Mouse (Mus musculus) cerebellum, adult 11-12 months (tissue): Measurements from ENCODE around the gene Nme7.

ENCODE experiments used
- DNase-seq: peaks from one replicate; pipeline ENCODE4 v3.0.0; 2022

Nme7 gene

DNA sequence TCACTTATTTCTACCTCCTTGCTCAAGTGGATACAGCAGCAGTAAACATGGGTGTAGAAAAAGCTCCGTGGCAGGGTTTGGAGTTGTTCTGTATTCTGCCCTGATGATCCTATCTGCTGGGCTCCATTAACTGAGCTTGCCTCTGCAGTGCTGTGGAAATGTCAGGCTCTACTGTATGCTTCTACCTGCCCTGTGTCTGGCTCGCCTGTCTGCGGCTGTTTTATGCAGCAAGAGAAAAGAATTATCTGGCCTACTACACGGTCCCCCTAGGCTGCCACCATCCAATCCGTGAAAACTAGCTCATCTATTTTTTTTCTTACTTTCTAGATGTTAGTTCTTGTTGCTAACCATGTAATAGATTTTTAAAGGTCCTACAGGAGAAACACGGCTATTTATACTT, 81.1 kb downstream of the Nme7 start:
- DNase-seq, result no peak

DNA sequence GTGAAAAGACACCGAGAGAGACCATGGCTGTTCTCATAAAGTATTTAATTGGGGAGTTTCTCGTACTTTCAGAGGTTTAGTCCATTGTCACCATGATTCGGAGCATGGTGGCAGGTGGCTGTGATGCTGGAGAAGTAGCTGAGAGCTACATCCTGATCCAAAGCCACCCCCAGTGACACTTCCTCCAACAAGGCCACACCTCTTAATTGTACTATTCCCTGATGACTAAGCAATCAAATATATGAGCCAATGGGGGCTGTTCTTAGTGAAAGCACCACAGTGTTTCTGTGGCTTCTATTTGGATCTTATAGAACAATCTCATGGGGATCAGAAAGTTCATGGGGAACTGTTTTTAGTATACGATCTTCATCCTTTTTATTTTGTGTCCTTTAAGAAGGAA, 85.8 kb downstream of the Nme7 start:
- DNase-seq, result no peak

- DNase-seq, result no peak
These were observed 88.3 kb downstream of the Nme7 start for GRCm38 (mm10) chr1:164392176-164392575.

GRCm38 (mm10) chr1:164395131-164395780, 91.3 kb downstream of the Nme7 start:
- DNase-seq, result no peak

GRCm38 (mm10) chr1:164397672-164398071, 93.8 kb downstream of the Nme7 start:
- DNase-seq, result no peak

DNA sequence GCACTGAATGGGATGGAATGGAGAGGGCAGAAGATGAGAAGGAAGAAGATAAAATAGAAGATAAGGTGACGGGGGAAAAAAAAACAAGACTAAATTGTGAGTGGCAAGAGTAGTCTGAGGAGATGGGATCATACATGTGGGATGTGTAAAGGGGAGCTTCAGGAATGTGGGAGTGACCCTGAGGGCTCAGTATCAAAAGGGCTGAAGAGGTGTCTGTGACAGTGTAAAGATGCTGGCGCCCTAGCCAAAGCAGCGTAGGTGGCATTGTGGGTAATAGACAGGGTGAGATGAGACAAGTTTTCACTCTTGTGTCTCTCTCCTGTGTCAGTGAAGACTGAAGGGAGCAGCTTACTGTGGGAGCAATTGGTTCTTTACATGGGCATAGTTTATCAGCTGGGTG, 95.7 kb downstream of the Nme7 start:
- no peak for DNase-seq

DNA sequence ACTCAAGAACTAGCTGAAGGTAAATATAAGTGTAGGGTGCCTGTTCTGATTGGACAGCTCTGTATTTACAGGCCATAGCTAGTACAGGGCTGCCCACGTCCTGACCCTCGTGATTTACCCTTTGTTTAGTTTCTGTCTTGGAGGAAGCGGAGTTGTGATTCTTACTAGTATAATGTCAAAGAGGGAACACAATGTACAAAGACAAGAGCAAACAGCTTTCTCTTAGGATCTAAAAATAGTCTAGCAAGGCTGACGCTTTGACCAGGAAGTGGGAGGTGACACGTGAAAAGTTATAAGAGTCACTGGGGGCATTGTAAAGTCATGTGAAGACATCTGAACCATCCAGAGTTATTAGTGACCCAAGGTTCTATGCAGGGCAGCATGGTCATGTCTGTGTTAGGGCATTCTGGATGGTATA, 101.5 kb downstream of the Nme7 start:
- DNase-seq, result no peak

- DNase-seq, result peak; percentile 8
These were observed 102.6 kb downstream of the Nme7 start for GRCm38 (mm10) chr1:164406506-164406905.

DNA sequence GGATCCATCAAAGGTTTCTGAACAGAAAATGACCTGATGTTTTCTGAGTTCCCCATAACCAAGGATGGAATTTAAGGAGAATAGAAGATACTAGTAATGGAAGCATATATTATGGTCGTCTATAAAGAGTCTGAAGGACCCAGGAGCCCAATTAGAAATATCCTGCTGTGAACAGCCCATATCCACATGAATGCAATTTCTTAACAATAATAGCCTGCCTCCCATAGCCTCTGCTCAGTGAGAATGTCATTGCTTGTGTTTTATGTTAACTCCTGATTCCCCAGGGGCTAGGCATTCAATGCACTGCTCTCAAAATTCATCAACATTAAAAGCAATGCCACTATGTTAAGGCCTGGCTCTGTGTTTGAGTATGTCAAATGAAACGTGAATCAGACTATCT, 104.7 kb downstream of the Nme7 start:
- no peak for DNase-seq

DNA sequence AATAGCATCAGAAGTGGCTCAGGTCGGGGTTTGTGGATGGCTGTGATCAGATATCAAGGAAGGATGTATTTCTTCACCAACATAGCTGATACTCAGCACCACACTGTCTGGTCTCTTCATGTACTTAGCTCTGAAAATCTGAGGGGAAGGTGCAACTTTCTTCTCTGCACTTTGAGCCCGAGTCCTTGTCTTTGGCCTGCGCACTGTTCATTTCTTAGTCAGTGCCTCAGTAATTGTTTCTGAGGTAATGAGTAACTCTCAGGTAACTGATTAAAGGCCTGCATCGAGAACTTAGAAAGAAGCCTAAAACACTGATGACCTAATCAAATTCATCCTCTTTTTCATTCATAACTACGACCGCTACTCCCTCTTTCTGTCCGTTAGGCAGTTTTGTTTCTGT, 107.4 kb downstream of the Nme7 start:
- DNase-seq, result no peak

DNA sequence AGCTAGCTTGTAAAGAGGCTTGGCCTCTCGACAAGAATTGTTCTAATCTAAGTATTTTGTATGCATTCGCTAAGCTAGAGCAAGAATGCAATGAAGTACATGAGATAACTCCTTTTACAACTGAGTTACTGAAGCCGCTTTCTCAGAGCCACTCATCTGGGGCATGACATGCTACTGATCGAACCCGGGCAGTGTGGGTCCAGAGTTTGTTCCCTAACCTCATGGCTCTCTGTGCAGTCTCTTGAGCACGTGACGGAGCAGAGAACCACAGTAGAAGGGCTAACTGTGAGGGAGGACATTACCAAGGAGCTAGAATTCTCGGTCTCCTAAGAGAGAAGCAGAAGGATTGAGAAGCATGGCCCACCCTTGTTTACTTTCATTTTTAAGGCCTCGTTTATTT, 109.0 kb downstream of the Nme7 start:
- DNase-seq, result no peak

- no peak for DNase-seq
These were observed 109.7 kb downstream of the Nme7 start for GRCm38 (mm10) chr1:164413608-164414007.

- no peak for DNase-seq
These were observed 111.4 kb downstream of the Nme7 start for GRCm38 (mm10) chr1:164415347-164415751.

GRCm38 (mm10) chr1:164416692-164417394, 112.9 kb downstream of the Nme7 start:
- no peak for DNase-seq

- DNase-seq, result no peak
These were observed 113.7 kb downstream of the Nme7 start for GRCm38 (mm10) chr1:164417604-164418003.

GRCm38 (mm10) chr1:164418320-164418719, 114.4 kb downstream of the Nme7 start:
- no peak for DNase-seq

DNA sequence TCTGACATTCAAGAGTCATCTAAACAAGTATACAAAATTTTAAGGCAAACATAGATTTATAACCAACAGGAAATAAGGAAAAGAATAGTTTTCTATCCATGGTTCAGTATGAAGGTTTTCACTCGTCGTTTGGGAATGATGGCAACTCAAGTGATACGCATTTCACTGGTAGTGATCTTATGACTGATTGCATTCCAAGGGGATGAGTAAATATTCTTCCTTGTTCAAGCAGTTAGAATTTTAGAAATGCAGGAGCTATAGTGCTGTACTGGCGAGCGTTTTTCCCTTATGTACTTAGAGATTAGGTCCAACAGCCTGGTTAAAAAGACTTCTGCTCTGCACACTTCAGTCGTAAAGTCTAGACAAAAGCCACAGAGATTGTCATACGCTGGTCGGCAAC, 115.5 kb downstream of the Nme7 start:
- no peak for DNase-seq

DNA sequence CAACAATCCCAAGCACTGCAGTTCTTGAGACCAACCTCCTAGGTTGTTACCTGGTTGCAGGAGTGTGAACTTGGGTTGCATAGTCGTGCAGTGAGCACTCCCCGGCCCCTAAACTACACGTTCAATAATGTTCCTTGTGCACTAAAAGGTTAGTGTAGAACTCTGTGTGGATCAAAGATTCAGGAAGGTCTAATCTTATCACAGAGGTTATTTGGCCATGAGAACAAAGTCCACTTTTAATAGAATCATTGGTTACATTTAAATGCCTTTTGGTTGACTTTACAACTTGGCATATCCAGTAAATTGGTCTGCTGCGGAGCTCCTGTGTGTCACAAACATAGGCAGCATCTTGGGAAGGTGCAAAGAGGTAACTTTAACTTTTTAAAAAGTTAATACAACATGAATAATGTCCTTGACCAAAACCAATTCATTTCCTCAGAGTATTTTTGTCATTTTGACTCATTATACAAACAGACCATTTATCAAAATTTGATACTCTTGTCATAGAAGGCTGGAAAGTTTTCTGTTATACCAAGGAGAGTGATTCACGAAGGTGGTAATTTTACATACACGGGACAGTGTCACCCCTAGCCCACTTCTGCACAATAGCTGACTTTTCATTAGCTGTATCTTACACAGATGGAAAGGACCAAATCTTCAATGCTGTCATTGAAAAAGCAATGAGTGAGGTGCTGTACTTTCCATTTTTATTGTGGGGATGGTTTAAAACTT, 116.9 kb downstream of the Nme7 start:
- DNase-seq, result no peak

- no peak for DNase-seq
These were observed 122.3 kb downstream of the Nme7 start for GRCm38 (mm10) chr1:164426227-164426626.

DNA sequence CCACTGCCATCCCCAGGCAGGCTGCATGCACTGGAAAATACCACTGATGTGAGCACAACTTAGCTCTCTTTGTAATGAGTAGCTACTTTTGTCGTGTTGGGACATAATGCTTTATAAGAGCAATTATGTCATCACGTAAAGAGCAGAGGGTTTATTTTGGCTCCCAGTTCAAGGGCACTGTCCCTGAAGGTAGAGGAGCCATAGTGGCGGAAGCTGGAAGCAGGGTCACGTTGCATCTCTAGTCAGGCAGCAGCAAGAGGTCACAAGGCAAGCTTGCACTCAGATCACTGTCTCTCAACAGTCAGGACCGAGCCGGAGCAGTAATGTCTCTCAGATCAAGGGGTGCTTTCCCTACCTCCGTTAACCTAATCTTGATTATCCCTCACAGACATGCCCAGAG, 123.9 kb downstream of the Nme7 start:
- DNase-seq, result no peak

GRCm38 (mm10) chr1:164428644-164429043, 124.7 kb downstream of the Nme7 start:
- no peak for DNase-seq

- no peak for DNase-seq
These were observed 128.7 kb downstream of the Nme7 start for GRCm38 (mm10) chr1:164432649-164433048.

DNA sequence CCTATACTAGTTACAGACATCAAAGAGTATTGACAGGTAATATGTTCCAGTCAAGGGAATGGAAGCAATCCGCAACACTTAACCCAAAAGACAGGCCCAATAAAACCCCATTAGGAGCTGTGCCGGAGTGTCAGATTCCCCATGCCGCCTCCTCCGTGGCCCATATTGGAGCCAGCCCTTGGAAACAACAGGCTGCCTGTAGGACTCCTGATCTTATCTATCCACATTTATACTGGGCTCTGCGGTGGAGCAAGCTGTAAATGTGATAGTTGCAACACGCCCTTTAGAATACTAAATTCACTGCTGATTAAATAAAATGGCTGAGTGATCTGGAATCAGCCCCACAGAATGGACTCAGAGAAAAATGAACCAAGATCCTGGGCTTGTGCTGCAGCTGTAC, 130.1 kb downstream of the Nme7 start:
- no peak for DNase-seq

DNA sequence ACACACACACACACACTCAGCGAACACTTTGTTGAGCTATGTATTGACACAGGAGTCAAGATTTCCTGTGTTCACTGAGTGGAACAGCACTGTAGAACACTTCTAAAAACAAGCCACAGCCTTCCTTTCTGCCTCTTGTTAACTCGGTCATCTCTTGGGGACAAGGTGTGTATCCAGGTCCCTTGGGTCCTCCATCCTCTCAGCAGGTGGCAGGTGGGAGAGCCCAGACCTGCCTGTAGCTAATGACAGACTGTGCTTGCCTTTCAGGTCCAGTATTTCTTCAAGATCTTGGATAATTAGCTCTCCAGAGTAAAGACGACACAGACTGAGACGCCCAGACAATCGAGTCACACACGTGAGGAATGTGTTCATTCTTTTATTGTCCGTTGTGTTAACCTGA, 132.8 kb downstream of the Nme7 start:
- DNase-seq, result no peak
